Mouse (Mus musculus): ENCODE data around the gene Meis1. TPM values are rescaled to one million over a fixed set of nuclear protein-coding genes. Genes with fewer than 3 reads are reported as not detected.

The Meis1 gene
- total RNA-seq, 2 experiments from 2014 or later = 11.8 to 13.3 TPM

- DNase-seq (ENCODE audit: low spot score in 2 of 2) = no peak
These were observed 3.4 kb downstream of the Meis1 start for GRCm38 (mm10) chr11:19015381-19015730.

DNA sequence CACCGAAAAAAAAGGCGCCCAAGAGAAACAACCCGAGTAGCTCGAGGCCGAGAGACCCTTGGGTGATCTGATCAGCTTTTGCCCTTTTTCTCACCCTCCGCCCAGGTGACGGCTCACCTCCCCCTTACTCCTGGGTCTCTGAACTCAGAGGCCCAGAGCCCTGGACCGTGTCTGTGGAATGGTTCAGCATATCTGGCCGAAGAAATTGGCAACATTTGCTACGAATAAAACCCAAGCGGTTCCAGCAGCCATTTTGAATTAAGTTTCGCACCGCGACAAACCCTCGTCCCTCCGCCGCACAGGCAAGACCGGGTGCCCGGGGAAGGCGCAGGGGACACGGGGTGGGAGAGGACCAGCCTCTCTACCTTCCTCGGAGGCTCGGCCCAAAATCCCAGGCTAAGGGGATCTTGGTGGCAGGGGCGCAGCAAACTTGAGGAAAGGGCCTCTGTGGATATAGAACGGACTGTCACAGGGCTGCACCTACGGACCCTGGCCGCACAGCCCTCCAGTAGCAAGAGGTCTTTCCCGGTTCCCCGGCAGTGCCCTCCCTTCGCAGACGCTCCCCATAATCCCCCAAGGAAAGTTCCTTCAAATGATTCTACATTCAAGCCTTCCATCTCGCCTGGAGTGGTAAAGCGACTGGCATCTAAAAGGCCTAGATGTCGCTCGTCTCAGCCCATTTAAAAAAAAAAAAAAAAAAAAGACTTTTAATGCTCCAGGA, 4.2 kb downstream of the Meis1 start:
- peak in 1 of 2 experiments; percentile 42 for DNase-seq (ENCODE audit: low spot score in 2 of 2)

DNA sequence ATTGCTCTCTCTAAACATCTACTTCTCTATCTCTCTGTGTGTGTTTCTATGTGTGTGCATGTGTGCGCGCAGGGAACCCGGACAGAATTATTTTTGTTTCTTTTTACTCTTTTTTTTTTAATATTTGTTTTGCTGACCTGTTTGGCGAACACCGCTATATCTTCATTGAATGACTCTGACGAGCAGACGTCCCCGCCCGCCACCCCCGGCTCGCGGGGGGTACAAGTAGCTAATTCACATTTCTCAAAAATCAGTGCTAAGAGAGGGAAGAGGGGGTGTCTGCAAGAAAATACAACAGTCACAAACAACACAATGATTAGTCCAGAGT, 4.7 kb downstream of the Meis1 start:
- DNase-seq (ENCODE audit: low spot score in 2 of 2) = no peak

GRCm38 (mm10) chr11:19013141-19014112, 5.4 kb downstream of the Meis1 start:
- peak in 1 of 2 experiments; percentile 25 for DNase-seq (ENCODE audit: low spot score in 2 of 2)

DNA sequence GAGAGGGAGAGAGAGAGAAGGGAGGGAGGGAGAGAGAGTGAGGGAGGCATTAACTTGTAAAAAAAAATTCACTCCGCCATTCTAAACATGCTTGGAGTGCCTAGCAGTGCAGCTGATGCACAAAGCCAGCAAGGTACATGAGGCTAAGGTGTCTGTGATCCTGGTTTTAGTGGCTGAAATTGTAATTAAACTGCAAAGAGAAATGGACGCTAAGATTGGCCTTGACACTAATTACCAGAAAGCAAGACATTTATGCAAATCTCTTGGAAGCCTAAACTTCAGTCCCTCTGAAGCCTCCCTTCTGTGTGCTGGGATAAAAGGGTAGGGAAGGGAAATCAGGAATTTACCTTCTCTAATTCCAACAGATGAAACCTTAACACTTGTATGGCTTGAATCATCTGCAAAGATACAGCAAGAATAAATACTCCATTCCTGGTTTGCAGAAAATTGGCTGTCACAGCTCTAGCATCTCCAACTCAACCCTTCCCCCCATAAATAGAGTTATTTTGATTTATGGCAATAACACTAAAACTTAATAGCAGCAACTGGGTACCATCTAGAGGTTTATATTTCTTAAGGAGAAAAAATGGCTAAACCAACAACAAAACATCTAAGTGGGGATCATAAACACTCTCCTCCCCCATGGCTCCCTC, 6.2 kb downstream of the Meis1 start:
- no peak for DNase-seq (ENCODE audit: low spot score in 2 of 2)

DNA sequence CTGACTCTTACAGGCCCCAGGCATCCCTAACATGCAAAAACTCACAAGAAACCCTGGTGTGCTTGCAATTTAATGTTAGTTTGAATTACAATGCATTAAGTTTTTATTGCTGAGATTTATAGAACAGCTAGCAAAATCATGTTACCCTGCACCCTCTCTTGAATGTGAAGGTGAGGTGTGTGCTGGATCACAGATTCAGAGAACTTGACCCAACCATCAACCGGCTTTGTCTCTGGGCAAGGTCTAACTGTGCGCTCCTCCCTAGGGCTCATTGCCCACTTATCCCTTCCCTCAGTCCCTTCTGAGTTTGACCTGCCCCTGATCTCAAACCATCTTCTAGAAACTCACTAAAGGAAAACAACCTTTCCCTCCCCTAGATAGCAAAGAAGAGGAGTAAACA, 6.8 kb downstream of the Meis1 start:
- no peak for DNase-seq (ENCODE audit: low spot score in 2 of 2)

GRCm38 (mm10) chr11:19011108-19011805, 7.5 kb downstream of the Meis1 start:
- DNase-seq (ENCODE audit: low spot score in 2 of 2) = no peak

- DNase-seq (ENCODE audit: low spot score in 2 of 2) = no peak
These were observed 8.4 kb downstream of the Meis1 start for GRCm38 (mm10) chr11:19010396-19010811.

DNA sequence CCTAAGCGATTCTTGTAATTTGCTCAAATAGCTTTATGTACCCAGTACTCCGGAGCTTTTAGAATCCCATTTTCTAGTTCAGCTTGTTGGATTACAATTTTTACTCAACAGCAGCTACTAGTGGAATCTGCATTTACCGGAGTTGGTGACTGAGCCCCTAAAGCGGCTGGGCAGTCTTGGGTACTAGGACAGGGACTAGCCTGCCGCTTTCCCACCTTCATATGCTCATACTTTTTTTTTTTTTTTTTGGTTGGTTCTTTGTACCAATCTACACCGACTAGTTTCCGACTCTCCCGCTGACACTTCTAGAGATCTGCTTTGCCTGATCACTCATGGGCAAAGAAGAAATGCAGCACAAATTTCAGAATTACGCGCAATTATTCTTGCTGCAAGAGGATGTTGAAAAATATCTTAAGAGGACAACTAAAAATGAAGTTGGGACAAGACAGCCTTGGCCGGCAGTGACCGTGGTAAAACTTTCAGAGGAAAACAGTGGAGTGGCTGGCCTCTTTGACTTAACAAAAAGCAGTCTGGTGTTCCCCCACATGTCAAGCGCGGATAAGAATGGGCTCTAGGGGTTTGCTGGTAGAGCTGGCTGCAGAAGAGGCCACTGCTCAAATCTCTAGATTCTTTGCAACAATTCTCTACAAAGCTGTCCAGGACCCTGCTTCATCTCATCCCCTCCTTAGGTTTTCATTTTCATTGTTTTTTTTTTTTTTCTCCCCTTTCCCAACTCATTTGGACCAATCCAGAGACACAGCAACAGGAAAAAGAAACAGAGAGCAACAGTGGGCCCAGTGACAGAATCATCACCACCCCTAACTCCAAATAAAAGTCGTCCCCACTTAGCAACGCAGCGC, 9.0 kb downstream of the Meis1 start:
- DNase-seq (ENCODE audit: low spot score in 2 of 2) = no peak

DNA sequence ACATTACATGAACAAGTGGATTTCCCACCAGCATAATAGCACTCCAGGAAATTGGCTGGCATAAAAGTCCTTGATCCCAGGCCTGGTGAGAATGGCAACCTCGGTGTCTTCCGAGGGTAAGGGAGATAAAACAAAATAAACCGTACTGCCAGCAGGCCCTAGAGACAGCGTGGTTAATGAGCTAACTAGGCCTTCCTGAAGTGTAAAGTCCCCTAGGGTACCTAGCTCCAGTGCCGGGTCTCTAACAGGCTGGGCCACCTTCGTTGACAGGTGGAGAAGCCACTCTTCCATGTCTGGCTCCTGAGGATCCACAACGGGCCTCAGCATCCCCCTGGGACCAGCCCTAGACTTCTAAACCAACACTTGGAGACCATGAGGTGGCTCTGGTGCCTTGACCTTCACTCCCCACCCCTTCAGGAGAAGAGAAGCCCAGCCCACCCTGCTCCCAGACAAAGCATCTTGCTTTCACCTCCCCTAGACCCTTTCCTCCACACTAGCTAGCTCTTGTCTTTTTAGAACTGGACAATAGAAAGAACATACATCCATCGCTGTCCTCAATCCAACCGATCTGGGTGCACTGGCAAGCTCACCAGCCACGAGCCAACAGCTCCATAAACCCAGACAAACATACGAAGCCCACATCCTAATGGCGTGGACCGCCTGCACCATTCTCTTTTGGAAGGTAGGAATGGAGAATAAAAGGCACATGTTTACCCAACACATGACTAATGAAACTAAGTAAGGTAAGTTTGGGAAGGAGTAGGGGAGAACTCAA, 10.0 kb downstream of the Meis1 start:
- DNase-seq (ENCODE audit: low spot score in 2 of 2) = no peak

GRCm38 (mm10) chr11:19007541-19008424, 11.0 kb downstream of the Meis1 start:
- no peak for DNase-seq (ENCODE audit: low spot score in 2 of 2)

- DNase-seq (ENCODE audit: low spot score in 2 of 2) = no peak
These were observed 11.7 kb downstream of the Meis1 start for GRCm38 (mm10) chr11:19007068-19007467.

DNA sequence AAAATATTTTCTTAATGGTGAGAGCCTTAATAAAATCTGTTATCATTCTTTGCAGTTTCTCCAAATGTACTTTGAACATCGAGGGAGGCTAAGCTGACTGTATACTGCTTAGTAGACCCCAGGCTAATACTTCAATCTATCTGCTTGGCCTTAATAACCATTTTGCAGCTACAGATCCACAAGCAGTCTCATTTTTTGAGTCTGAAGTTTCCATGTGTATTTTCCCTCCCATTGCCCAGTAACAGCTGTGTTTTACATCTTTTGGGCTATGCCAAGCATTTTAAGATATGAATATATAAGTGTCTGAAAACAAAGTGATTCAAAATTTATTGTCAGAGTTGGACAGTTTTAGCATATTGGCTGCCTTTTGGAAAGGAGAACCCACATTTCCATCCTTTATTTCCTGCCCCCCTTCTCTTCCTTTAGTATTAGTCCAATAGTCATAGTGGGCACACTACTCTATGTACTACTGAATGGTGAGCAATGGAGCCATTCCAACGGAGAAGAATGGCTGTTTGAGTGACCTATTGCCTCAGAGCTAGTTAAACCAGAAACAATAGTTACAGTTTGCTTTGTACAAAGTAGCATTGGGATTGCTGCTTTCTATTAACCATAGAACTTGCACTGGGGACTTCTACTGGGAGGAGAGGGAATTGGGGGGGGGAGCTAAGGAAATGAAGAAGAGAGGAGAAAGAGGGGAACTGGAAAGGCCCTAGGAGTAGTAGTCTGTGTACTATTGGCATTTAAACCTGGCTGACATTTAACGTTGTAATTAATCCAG, 12.7 kb downstream of the Meis1 start:
- no peak for DNase-seq (ENCODE audit: low spot score in 2 of 2)

DNA sequence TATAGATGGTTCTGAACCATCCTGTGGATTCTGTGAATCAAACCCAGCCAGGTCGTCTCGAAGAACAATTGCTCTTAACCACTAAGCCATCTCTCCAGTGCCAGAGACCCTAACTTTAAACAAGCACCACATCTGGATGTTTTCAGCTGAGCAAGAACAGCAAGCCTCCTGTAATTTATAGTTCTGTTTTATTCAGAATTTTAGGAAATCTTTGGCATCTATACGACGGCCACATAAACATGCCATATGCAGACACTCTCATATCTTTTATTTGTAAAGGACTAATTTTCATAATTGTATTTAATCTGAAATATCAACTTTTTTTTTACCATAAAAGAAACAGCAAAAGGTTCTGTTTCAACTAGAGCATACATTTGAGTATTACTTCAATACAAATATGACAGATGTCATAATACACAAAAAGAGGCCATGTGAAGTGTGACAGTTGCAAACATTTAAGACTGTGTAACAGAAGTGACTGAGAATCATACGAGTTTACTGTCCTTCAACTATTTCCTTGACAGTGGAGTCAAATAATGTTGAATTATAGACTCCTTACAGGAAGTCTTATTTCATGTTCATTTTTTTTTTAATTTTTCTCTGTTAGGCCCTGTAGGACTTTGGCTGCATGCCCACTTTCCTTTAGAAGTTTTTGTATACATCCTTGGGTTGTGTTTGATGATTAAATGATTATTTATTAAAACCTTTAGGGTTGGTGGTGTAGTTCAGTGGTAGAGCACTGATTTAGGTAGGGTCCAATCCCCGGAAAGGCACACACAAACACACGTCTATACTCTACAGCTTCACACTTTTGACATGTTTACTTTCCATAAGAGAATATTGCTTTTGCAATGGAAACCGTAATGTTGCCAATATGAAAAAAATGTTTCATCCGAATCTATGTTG, 13.5 kb downstream of the Meis1 start:
- no peak for DNase-seq (ENCODE audit: low spot score in 2 of 2)

GRCm38 (mm10) chr11:19003066-19003465, 15.7 kb downstream of the Meis1 start:
- no peak for DNase-seq (ENCODE audit: low spot score in 2 of 2)

- DNase-seq (ENCODE audit: low spot score in 2 of 2) = no peak
These were observed 22.0 kb downstream of the Meis1 start for GRCm38 (mm10) chr11:18996767-18997166.

DNA sequence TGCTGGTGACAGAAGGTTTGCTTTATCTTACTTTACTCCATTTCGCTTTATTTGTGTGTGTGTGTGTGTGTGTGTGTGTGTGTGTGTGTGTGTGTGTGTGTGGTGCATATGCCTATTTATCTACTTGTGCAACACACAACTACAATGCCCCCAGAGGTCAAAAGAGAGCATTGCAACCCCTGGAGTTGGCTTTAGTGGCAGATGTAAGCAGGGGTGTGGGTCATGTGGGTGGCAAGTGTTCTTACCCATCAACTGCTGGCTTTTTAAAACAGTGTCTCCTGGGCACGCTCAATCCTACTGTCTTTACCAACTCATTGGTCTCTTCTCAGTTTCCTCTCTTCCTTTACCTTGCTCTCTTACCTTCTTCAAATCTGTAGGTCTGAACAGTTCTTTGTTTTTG, 22.5 kb downstream of the Meis1 start:
- no peak for DNase-seq (ENCODE audit: low spot score in 2 of 2)
